Comparison of ENCODE assay signal across 8 mouse cellular contexts in the genomic region with DNA sequence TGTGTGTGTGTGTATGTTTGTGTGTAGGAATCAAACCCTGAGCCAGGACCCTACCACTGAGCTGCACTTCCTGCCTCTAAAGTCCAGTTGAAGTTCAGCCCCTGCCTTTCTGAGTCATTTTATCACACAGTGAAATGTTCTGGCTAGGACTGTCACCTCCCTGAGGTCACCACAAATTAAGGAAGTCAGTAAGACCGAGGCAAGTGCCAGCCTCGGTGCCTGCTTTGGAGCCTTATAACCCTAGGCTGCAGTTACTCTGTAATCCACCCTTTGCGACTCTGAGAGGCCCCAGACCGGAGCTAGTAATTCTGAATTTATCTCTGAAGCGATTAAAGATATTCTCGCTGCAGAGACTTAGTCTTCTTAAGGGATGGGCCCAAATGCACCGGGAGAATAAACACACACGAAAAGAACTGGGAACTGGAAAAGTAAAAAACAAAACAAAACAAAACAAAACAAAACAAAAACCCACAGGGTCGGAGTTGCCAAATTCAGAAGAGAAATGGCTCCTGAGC.
A peak's percentile ranks its signal among the peaks of the same experiment; 100 is the strongest.
DNase-seq lines count a peak whose midpoint lies in the region; ATAC-seq and TF ChIP-seq lines count a peak whose summit lies in the region.

No protein-coding gene starts in this region.

- peak; percentile 84 for DNase-seq in 416B (ENCODE audit: low read depth)
- DNase-seq in Patski (ENCODE audit: low read depth, low spot score), result no peak
- DNase-seq in forebrain, postnatal 0 days, result no peak
- DNase-seq in hindbrain, postnatal 0 days (ENCODE audit: low spot score), result no peak

- no peaks in the 10 kb centered on the region for H3K36me3 ChIP-seq in forebrain, postnatal 0 days (ENCODE audit: insufficient read depth)
- no peaks in the 10 kb centered on the region for H3K36me3 ChIP-seq in hindbrain, postnatal 0 days (ENCODE audit: insufficient read depth, low read length)
- H3K36me3 ChIP-seq in liver, embryonic 16.5 days (ENCODE audit: control insufficient read depth, insufficient read depth), result no peaks in the 10 kb centered on the region
- no peaks in the 10 kb centered on the region for H3K36me3 ChIP-seq in neural tube, embryonic 13.5 days

- ATAC-seq in Patski, result peak; percentile 18
- no peak for ATAC-seq in forebrain, postnatal 0 days
- ATAC-seq in hindbrain, postnatal 0 days, result no peak
- ATAC-seq in liver, embryonic 16.5 days (ENCODE audit: low read depth), result no peak
- no peak for ATAC-seq in neural tube, embryonic 13.5 days (ENCODE audit: low read depth)
- ATAC-seq in frontal cortex, adult (ENCODE audit: low TSS enrichment), result no peak
- no peak for ATAC-seq in cerebellum, adult (ENCODE audit: insufficient number of reproducible peaks, low FRiP score, low TSS enrichment)

- in situ Hi-C loops in Patski (cut with MboI; ENCODE audit: low pct_unique_long_range_greater_than_20kb), result loop anchor here (5.0 kb wide), 3 partner anchors 122 to 242 kb away; no protein-coding TSS in a partner anchor

- peaks cover 3% of the 10 kb centered on the region; the same call in 1 of the 2 replicates for H3K4me1 ChIP-seq in forebrain, postnatal 0 days (ENCODE audit: insufficient read depth)
- H3K4me1 ChIP-seq in hindbrain, postnatal 0 days (ENCODE audit: insufficient read depth, low read length), result peaks cover 9% of the 10 kb centered on the region; the same call in 1 of the 2 replicates
- H3K4me1 ChIP-seq in liver, embryonic 16.5 days (ENCODE audit: control insufficient read depth, low read depth, low read length), result peaks cover 7% of the 10 kb centered on the region
- H3K4me1 ChIP-seq in neural tube, embryonic 13.5 days (replicated peaks), result peaks cover 30% of the 10 kb centered on the region

- peak overlapping the region; percentile 36 for H3K4me3 ChIP-seq in forebrain, postnatal 0 days (ENCODE audit: low read depth, low read length)
- peak overlapping the region; percentile 34 for H3K4me3 ChIP-seq in hindbrain, postnatal 0 days (ENCODE audit: low read length)
- peak overlapping the region; percentile 45 for H3K4me3 ChIP-seq in liver, embryonic 16.5 days (ENCODE audit: low read depth, low read length)
- peak overlapping the region; percentile 31 for H3K4me3 ChIP-seq in neural tube, embryonic 13.5 days

- no peaks in the 10 kb centered on the region for H3K27me3 ChIP-seq in Patski
- H3K27me3 ChIP-seq in forebrain, postnatal 0 days (ENCODE audit: insufficient read depth, low read length), result no peaks in the 10 kb centered on the region
- no peaks in the 10 kb centered on the region for H3K27me3 ChIP-seq in hindbrain, postnatal 0 days (ENCODE audit: insufficient read depth, low read length)
- H3K27me3 ChIP-seq in liver, embryonic 16.5 days (ENCODE audit: control insufficient read depth, insufficient read depth, low read depth, low read length), result no peaks in the 10 kb centered on the region
- H3K27me3 ChIP-seq in neural tube, embryonic 13.5 days, result peaks cover 22% of the 10 kb centered on the region; the same call in 1 of the 2 replicates

- no peak overlapping the region for H3K27ac ChIP-seq in forebrain, postnatal 0 days (ENCODE audit: low read depth, low read length)
- H3K27ac ChIP-seq in hindbrain, postnatal 0 days, result peak overlapping the region; percentile 32; the same call in 1 of the 2 replicates
- H3K27ac ChIP-seq in liver, embryonic 16.5 days (ENCODE audit: low read length), result peak overlapping the region; percentile 56; the same call in 1 of the 2 replicates
- H3K27ac ChIP-seq in neural tube, embryonic 13.5 days (replicated peaks), result no peak overlapping the region; the same call in 1 of the 2 replicates

- H3K4me2 ChIP-seq in forebrain, postnatal 0 days (ENCODE audit: low read depth), result peak overlapping the region; percentile 83
- H3K4me2 ChIP-seq in hindbrain, postnatal 0 days (ENCODE audit: low read depth, low read length), result peak overlapping the region; percentile 73
- peak overlapping the region; percentile 44 for H3K4me2 ChIP-seq in liver, embryonic 16.5 days (ENCODE audit: low read depth, low read length)
- peak overlapping the region; percentile 60 for H3K4me2 ChIP-seq in neural tube, embryonic 13.5 days

- POLR2A ChIA-PET in Patski (lab: Charles Lee), result interaction anchor here (1.1 kb wide), 1 partner anchor 63 kb away, joined by 4 read pairs; no protein-coding TSS in a partner anchor

- H3K9me3 ChIP-seq in forebrain, postnatal 0 days (ENCODE audit: low read length), result no peaks in the 10 kb centered on the region
- no peaks in the 10 kb centered on the region for H3K9me3 ChIP-seq in hindbrain, postnatal 0 days (ENCODE audit: low read length)
- no peaks in the 10 kb centered on the region for H3K9me3 ChIP-seq in liver, embryonic 16.5 days (replicated peaks; ENCODE audit: control insufficient read depth, low read length)
- H3K9me3 ChIP-seq in neural tube, embryonic 13.5 days, result no peaks in the 10 kb centered on the region

- TF ChIP-seq CTCF in Patski (IDR thresholded peaks at IDR 0.05), result no peak
- TF ChIP-seq CTCF in forebrain, postnatal 0 days (IDR thresholded peaks at IDR 0.05; ENCODE audit: low read depth), result no peak
- TF ChIP-seq CTCF in hindbrain, postnatal 0 days (IDR thresholded peaks at IDR 0.05; ENCODE audit: low read depth), result no peak

- CTCF ChIA-PET in Patski (lab: Charles Lee), result interaction anchor here (1.8 to 2.3 kb wide), 2 partner anchors 115 to 211 kb away, joined by 5 to 7 read pairs; no protein-coding TSS in a partner anchor

- 7% methylated on average over 9 of the region's 9 CpGs for WGBS in forebrain, postnatal 0 days
- 13% methylated on average over 9 of the region's 9 CpGs for WGBS in hindbrain, postnatal 0 days
- WGBS in liver, embryonic 16.5 days (ENCODE audit: insufficient replicate concordance), result 2% methylated on average over 9 of the region's 9 CpGs
- 10% methylated on average over 9 of the region's 9 CpGs for WGBS in neural tube, embryonic 13.5 days

- peak overlapping the region; percentile 39 for H3K9ac ChIP-seq in forebrain, postnatal 0 days
- H3K9ac ChIP-seq in hindbrain, postnatal 0 days (replicated peaks; ENCODE audit: low read length), result 0 out of 2 replicates have a peak overlapping the region, but pooled peaks have one; percentile 22
- H3K9ac ChIP-seq in liver, embryonic 16.5 days (ENCODE audit: low read depth, low read length), result no peak overlapping the region
- peak overlapping the region; percentile 54 for H3K9ac ChIP-seq in neural tube, embryonic 13.5 days

Comparison
In these comparisons a context has a peak if more than half of its experiments do, and no peak if none do; other contexts are left out.
1. H3K27ac ChIP-seq: peak in hindbrain, postnatal 0 days (single experiment) and liver, embryonic 16.5 days (single experiment); none in forebrain, postnatal 0 days (single experiment) and neural tube, embryonic 13.5 days (single experiment).
2. Peak in every context shown above with its lines, with median percentiles within 50 percentile points of each other: H3K4me2 ChIP-seq and H3K4me3 ChIP-seq.